Mouse (Mus musculus): Measurements from ENCODE around the gene Scrg1.
A peak's percentile ranks its signal among the peaks of the same experiment; 100 is the strongest.
"Not testable (repeated sequence)": the region's sequence is repeated elsewhere in the genome, so short reads cannot be mapped to it uniquely, and the experiment has no call there.

Scrg1 gene

GRCm38 (mm10) chr8:57457152-57457551 is 1.4 kb downstream of the Scrg1 start:
- no peak for DNase-seq

- no peak for DNase-seq
These were observed 2.2 kb downstream of the Scrg1 start for GRCm38 (mm10) chr8:57457942-57458341.

GRCm38 (mm10) chr8:57462839-57463238 is 7.1 kb downstream of the Scrg1 start:
- no peak for DNase-seq

DNA sequence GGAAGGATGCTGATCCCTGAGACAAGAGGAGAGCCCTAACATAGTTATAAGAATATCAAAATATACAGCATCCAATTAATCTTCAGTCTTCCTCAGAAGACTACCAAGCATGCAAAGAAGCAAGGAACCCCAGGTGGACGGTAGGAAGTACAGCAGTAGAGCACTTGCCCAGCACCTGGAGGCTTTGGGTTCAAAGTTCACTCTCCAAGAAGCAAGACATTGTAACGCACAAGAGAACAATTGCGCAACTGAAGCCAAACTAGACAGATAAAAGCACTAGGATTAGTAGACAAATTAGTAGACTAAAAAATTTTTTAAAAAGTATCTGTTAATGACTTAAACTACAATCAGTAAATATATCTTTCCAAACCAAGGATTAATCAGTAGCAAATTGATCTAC is 8.0 kb downstream of the Scrg1 start:
- DNase-seq, result no peak

GRCm38 (mm10) chr8:57468624-57469023 is 12.9 kb downstream of the Scrg1 start:
- DNase-seq, result peak; percentile 23

- DNase-seq, result no peak
These were observed 15.1 kb downstream of the Scrg1 start for GRCm38 (mm10) chr8:57470863-57471262.

GRCm38 (mm10) chr8:57473751-57474150 is 18.0 kb downstream of the Scrg1 start:
- no peak for DNase-seq

DNA sequence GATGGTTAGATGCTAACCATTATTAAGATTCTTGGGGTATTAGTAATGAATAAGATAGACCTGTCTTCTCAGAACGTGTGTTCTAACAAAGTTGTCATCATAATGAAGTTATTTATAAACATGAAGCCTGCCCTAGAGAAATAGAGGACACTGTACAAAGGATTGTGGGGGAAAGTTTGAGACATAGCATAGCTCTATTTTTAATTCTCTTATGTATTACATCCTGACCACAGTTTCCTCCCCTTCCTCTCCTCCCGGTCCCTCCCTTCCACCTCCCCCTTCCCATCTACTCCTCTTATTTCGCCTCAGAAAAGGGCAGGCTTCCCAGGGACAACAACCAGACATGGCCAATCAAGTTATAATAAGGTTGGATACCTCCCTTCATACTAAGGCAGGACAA is 22.7 kb downstream of the Scrg1 start:
- DNase-seq, result no peak

- DNase-seq, result no peak
These were observed 24.0 kb downstream of the Scrg1 start for GRCm38 (mm10) chr8:57479700-57480099.

GRCm38 (mm10) chr8:57480606-57481005 is 24.9 kb downstream of the Scrg1 start:
- no peak for DNase-seq

DNA sequence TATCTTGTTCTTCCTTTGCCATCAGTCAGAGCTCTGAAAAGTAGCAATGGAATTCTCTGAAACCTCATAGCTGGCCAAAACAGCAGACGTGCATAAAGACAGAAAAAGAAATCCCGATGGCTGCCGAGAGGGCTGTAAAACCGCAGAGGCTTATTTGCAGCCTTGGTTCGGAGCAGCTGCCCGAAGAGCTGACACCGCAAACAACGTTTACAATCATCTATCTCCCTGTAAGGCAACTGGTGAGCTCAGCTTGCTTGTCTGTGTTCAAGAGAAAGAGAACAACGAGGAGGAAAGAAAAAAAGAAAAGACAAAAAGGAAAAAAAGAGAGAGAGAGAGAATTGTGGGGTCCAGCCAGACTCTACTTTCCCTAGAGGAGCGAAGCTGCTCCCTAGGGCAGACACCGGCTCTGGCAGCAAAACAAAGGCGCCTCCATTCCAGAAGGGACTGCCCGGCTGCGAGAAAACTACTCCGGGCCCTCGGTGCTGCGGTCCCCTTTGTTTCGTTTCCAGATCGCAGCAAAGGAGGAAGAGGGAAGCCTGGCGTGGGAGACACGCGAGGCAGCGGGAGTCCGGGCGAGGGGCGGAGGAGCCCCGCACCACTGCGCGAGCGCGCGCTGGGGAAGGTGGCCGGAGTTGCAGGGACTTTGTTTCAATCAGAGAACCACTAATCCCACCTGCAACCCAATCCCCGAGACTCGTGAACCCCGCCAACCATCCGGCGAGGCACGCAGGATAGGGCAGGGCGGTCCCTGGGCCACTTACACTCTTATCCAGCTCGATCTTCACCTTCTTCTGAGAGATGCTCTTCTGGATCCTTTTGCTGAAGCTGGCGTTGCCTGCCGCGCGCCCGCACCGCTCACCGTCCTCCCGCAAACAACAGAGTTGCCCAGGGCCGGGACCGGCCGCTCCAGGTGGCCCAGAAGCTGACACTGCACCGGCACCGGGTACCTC is 31.0 kb downstream of the Scrg1 start:
- DNase-seq, result peak; percentile 71

DNA sequence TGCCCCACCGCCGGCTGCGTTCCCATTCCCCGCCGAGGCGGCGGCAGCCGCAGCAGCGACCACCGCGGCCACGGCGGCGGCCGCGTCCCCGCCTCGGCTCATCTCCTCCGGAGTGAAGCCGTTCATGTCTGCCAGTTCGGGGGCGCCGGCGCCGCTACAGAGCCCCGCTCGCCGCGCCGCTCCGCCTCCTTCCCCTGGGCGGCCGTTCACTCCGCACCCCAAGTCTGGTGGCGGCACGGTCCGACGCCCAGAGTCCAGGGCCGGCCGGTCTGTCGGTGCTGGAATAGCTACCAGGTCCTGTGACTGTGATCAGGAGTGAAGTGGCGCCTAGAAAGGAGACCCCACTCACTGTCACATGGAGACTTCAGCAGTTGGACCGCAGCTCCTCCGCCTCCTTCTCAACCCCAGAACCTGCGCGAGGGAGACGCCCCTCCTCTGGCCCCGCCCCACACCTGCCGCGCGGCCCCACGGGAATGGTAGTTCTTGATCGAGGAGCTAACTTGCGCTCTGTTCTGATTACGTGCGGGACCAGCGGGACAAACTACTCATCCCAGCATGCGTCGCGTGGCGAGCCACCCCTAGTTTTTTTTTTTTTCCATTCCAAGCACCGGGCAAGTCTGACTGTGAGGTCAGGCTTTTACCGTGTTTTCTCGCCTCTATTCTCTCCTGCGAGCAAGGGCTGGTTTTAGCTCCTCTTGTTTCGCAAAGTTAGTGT is 31.9 kb downstream of the Scrg1 start, which contains the start of gene Sap30:
Gene Sap30 (minus strand): TSS at position 420 of the 715 bp plus-strand sequence.
- DNase-seq, result peak; percentile 99

DNA sequence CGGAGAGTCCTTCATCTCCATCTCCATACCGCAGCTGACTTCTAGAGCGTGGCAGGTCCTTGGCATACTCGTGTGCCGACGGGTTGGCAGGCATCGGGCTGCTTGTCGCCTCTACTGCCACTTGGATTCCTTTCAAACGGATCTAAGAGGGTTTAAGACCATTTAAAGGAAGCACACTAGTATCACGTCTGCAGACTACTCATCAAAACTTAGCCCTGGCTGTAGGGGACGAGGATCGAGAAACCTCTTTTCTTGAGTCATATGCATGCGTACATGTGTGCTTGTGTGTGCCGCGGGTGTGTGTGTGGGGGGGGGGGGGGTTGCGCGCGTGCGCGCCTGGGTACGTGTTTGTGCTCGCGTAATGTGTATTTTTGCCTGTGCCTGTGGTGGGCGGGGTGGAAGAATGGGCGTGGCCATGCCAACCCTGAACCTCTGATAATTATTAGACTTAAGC is 32.6 kb downstream of the Scrg1 start:
- DNase-seq, result peak; percentile 77

GRCm38 (mm10) chr8:57489366-57489765 is 33.6 kb downstream of the Scrg1 start:
- DNase-seq, result no peak

- no peak for DNase-seq
These were observed 34.2 kb downstream of the Scrg1 start for GRCm38 (mm10) chr8:57489896-57490295.

DNA sequence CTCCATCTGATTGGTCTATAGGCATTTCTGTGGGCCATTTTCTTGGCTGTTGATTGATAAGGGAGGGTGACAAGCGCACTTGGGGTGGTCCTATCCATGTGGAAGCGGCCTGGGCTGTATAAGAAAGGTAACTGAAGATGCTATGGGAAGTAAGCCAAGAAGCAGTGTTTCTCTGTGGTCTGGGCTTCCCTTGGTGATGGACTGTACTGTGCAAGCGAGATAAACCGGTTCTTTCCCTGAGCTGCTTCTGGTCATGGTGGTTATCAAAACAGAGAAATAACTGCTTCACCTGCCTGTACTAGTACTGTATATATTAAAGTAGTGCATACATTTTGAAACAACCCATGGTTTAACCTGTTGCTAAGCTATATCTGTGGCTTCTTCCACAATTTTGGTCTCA is 36.1 kb downstream of the Scrg1 start:
- DNase-seq, result no peak

DNA sequence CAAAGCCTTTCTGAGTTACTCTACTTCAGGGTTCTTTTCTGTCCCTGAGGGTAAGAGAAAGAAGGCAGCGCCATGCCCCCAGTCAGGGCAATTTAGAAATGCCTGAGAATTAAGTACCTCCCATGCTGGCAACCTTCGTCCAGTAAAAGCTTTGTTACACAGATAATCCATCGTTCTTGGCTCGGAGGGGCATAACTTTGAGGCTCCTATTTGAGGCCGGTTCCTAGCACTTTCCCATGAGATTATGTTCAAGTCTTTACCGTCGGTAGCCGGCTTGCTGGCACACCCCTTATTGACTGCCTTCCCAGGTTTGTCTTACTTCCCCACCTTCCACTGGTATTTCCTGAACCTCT is 42.7 kb downstream of the Scrg1 start:
- DNase-seq, result no peak

DNA sequence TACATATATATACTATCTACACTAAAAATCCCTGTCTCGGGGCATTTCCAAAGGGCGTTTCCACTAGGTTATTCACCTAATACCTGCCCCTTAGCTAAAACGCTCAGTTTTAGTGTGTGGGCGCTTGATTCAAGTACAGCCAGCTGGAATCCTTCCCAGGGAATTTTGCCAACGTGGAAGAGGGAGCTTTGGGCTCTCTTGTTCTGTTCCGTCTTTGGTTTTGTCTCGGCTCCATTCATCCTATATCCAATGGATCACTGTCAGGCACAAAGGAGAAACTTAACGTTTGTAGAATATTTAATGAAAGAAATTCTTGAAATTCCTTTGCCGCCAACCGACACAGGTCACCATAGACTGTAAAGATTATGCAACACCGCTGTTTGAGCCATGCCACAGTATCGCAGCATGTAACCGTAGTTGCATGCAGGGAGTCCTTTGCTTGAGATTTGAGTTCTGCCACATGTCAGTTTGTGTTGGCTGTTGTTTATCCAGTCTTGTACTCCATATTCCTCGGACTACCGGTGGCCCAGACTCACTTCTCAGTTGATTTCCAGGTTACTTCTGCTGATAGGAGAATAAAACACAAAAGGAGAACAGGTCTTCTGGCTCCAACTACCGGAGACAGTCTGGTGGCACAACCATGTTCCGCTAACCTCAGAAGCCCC is 43.3 kb downstream of the Scrg1 start:
- DNase-seq, result no peak

DNA sequence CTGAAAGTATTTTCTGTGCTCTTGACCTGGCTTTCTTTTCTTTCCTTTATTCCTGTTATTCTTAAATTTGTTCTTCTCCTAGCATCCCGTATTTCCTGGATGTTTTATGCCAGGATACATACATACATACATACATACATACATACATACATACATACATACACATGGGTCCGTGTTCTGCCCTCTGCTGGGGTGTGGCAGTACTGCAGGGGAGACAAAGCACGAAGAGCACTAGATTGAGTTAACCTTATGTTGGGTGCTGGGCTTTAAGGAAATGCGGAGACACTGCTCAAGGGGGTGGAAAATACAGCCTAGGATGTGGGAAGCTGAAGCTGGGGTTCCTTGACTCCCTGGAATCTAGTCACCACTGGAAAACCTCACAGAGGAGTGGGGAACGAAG is 47.9 kb downstream of the Scrg1 start:
- DNase-seq, result peak; percentile 80

- DNase-seq, result not testable (repeated sequence)
These were observed 49.8 kb downstream of the Scrg1 start for GRCm38 (mm10) chr8:57505500-57505899.

GRCm38 (mm10) chr8:57507556-57508063 is 51.9 kb downstream of the Scrg1 start:
- DNase-seq, result no peak

- no peak for DNase-seq
These were observed 52.9 kb downstream of the Scrg1 start for GRCm38 (mm10) chr8:57508657-57509056.

DNA sequence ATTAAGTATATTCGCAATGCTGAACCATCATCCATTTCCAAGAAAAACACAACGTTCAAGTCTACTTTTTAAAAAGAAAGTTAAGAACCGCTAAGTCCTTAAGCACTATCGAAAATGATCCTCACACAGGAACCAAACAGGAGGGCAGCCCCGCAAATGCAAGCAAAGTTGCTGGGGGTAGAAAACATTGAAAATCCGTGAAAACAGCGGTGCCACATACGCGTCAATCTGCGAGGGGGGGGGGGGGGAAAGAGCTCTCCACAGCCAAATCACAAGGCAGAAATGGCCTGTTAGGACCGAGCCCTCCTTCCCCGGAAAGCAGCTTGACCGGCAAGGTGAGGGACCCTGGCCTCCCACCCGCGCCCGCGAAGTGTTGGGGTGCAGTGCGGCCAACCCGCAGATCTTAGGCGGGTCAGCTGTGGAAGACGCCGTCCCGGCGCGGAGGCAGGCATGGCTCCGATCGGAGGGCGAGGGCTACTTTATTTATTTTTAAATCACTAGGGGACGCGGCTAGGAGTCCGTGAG is 55.1 kb downstream of the Scrg1 start:
- no peak for DNase-seq

Data from retina, postnatal 1 day (tissue).